Mouse (Mus musculus): ENCODE data around the gene Agxt. TPM values are rescaled to one million over a fixed set of nuclear protein-coding genes. Genes with fewer than 3 reads are reported as not detected.
A peak's percentile ranks its signal among the peaks of the same experiment; 100 is the strongest.

Gene Agxt
- polyA plus RNA-seq (2015; fragmentation: Nextera tagmentation; extraction: Ambion mirVana): 0.32 TPM in 1 of 2 replicates, not detected in the other

- 82% methylated on average over 12 of the region's 12 CpGs for WGBS
- Histone ChIP-seq H3K4me1 (ENCODE audit: insufficient read depth, low read length) (no peaks in the 10 kb centered on the region), H3K4me2 (replicated peaks; ENCODE audit: low read depth, low read length) (no peak within 1 kb of the TSS), H3K9me3 (ENCODE audit: low read length) (no peaks in the 10 kb centered on the region), H3K9ac (replicated peaks; ENCODE audit: low read length) (no peak within 1 kb of the TSS), H3K27ac (ENCODE audit: low read length) (no peak within 1 kb of the TSS), H3K36me3 (ENCODE audit: insufficient read depth, low read length) (no peaks in the 10 kb centered on the region), H3K27me3 (ENCODE audit: insufficient read depth, low read length) (no peaks in the 10 kb centered on the region), H3K4me3 (ENCODE audit: low read length) (no peak within 1 kb of the TSS)
- no peak for ATAC-seq (ENCODE audit: low FRiP score, low TSS enrichment)
Observed at GRCm38 (mm10) chr1:93135036-93135526, at the start of gene Agxt. Agxt (plus strand) TSS chr1:93135240.

- ATAC-seq (ENCODE audit: low FRiP score, low TSS enrichment): no peak
- H3K4me1 ChIP-seq (ENCODE audit: insufficient read depth, low read length): no peaks in the 10 kb centered on the region
- no peak overlapping the region for H3K9ac ChIP-seq (replicated peaks; ENCODE audit: low read length)
- no peaks in the 10 kb centered on the region for H3K9me3 ChIP-seq (ENCODE audit: low read length)
- peaks cover 5% of the 10 kb centered on the region; the same call in 1 of the 2 replicates for H3K27me3 ChIP-seq (ENCODE audit: insufficient read depth, low read length)
- H3K36me3 ChIP-seq (ENCODE audit: insufficient read depth, low read length): no peaks in the 10 kb centered on the region
- H3K4me2 ChIP-seq (replicated peaks; ENCODE audit: low read depth, low read length): no peak overlapping the region
- 89% methylated on average over 3 of the region's 3 CpGs for WGBS
- H3K4me3 ChIP-seq (ENCODE audit: low read length): no peak overlapping the region
- no peak overlapping the region for H3K27ac ChIP-seq (ENCODE audit: low read length)
Observed at GRCm38 (mm10) chr1:93092582-93092981, 42.5 kb upstream of the Agxt start.

GRCm38 (mm10) chr1:93098956-93099355 is 36.1 kb upstream of the Agxt start:
- Histone ChIP-seq H3K9ac (replicated peaks; ENCODE audit: low read length) (no peak overlapping the region), H3K27me3 (ENCODE audit: insufficient read depth, low read length) (peaks cover 52% of the 10 kb centered on the region), H3K9me3 (ENCODE audit: low read length) (no peaks in the 10 kb centered on the region), H3K36me3 (ENCODE audit: insufficient read depth, low read length) (no peaks in the 10 kb centered on the region), H3K4me1 (ENCODE audit: insufficient read depth, low read length) (peaks cover 20% of the 10 kb centered on the region), H3K27ac (ENCODE audit: low read length) (no peak overlapping the region), H3K4me3 (ENCODE audit: low read length) (no peak overlapping the region), H3K4me2 (replicated peaks; ENCODE audit: low read depth, low read length) (no peak overlapping the region)
- WGBS: 88% methylated on average over 5 of the region's 5 CpGs
- no peak for ATAC-seq (ENCODE audit: low FRiP score, low TSS enrichment)

GRCm38 (mm10) chr1:93100243-93100575 is 34.8 kb upstream of the Agxt start:
- Histone ChIP-seq H3K36me3 (ENCODE audit: insufficient read depth, low read length) (no peaks in the 10 kb centered on the region), H3K4me1 (ENCODE audit: insufficient read depth, low read length) (peaks cover 20% of the 10 kb centered on the region), H3K4me2 (replicated peaks; ENCODE audit: low read depth, low read length) (peak overlapping the region; percentile 92), H3K4me3 (ENCODE audit: low read length) (peak overlapping the region; percentile 56), H3K9me3 (ENCODE audit: low read length) (no peaks in the 10 kb centered on the region), H3K9ac (replicated peaks; ENCODE audit: low read length) (peak overlapping the region; percentile 59), H3K27ac (ENCODE audit: low read length) (no peak overlapping the region), H3K27me3 (ENCODE audit: insufficient read depth, low read length) (peaks cover 52% of the 10 kb centered on the region)
- WGBS: under 1% methylated on average over 18 of the region's 18 CpGs
- no peak for ATAC-seq (ENCODE audit: low FRiP score, low TSS enrichment)

- Histone ChIP-seq H3K4me1 (ENCODE audit: insufficient read depth, low read length) (peaks cover 20% of the 10 kb centered on the region), H3K9ac (replicated peaks; ENCODE audit: low read length) (peak overlapping the region; percentile 59), H3K9me3 (ENCODE audit: low read length) (no peaks in the 10 kb centered on the region), H3K27me3 (ENCODE audit: insufficient read depth, low read length) (peaks cover 51% of the 10 kb centered on the region), H3K36me3 (ENCODE audit: insufficient read depth, low read length) (no peaks in the 10 kb centered on the region), H3K4me2 (replicated peaks; ENCODE audit: low read depth, low read length) (peak overlapping the region; percentile 92), H3K27ac (ENCODE audit: low read length) (no peak overlapping the region), H3K4me3 (ENCODE audit: low read length) (peak overlapping the region; percentile 56)
- ATAC-seq (ENCODE audit: low FRiP score, low TSS enrichment): peak; percentile 77
- under 1% methylated on average over 47 of the region's 49 CpGs for WGBS
Observed at GRCm38 (mm10) chr1:93100576-93101491, 34.2 kb upstream of the Agxt start.

- Histone ChIP-seq H3K27me3 (ENCODE audit: insufficient read depth, low read length) (peaks cover 48% of the 10 kb centered on the region), H3K4me1 (ENCODE audit: insufficient read depth, low read length) (peaks cover 20% of the 10 kb centered on the region), H3K4me2 (replicated peaks; ENCODE audit: low read depth, low read length) (peak within 1 kb of the TSS; percentile 92), H3K9me3 (ENCODE audit: low read length) (no peaks in the 10 kb centered on the region), H3K27ac (ENCODE audit: low read length) (no peak within 1 kb of the TSS), H3K9ac (replicated peaks; ENCODE audit: low read length) (peak within 1 kb of the TSS; percentile 59), H3K36me3 (ENCODE audit: insufficient read depth, low read length) (no peaks in the 10 kb centered on the region), H3K4me3 (ENCODE audit: low read length) (peak within 1 kb of the TSS; percentile 56)
- ATAC-seq (ENCODE audit: low FRiP score, low TSS enrichment): peak; percentile 74
- WGBS: under 1% methylated on average over 39 of the region's 39 CpGs
Observed at GRCm38 (mm10) chr1:93101571-93102061, 33.4 kb upstream of the Agxt start, which contains the start of gene Kif1a. Kif1a (minus strand) TSS chr1:93101951.

- Histone ChIP-seq H3K4me3 (ENCODE audit: low read length) (no peak overlapping the region), H3K4me2 (replicated peaks; ENCODE audit: low read depth, low read length) (no peak overlapping the region), H3K27me3 (ENCODE audit: insufficient read depth, low read length) (peaks cover 46% of the 10 kb centered on the region), H3K9ac (replicated peaks; ENCODE audit: low read length) (no peak overlapping the region), H3K36me3 (ENCODE audit: insufficient read depth, low read length) (no peaks in the 10 kb centered on the region), H3K27ac (ENCODE audit: low read length) (no peak overlapping the region), H3K9me3 (ENCODE audit: low read length) (no peaks in the 10 kb centered on the region), H3K4me1 (ENCODE audit: insufficient read depth, low read length) (peaks cover 20% of the 10 kb centered on the region)
- 45% methylated on average over 7 of the region's 7 CpGs for WGBS
- no peak for ATAC-seq (ENCODE audit: low FRiP score, low TSS enrichment)
Observed at GRCm38 (mm10) chr1:93102700-93103099, 32.3 kb upstream of the Agxt start.

GRCm38 (mm10) chr1:93114713-93115463 is 20.2 kb upstream of the Agxt start:
- Histone ChIP-seq H3K27me3 (ENCODE audit: insufficient read depth, low read length) (no peaks in the 10 kb centered on the region), H3K9ac (replicated peaks; ENCODE audit: low read length) (0 out of 2 replicates have a peak overlapping the region, but pooled peaks have one; percentile 20)

GRCm38 (mm10) chr1:93115471-93115870 is 19.6 kb upstream of the Agxt start:
- no peaks in the 10 kb centered on the region for H3K4me1 ChIP-seq (ENCODE audit: insufficient read depth, low read length)
- 0 out of 2 replicates have a peak overlapping the region, but pooled peaks have one; percentile 20 for H3K9ac ChIP-seq (replicated peaks; ENCODE audit: low read length)
- H3K27ac ChIP-seq (ENCODE audit: low read length): no peak overlapping the region
- peaks cover 3% of the 10 kb centered on the region for H3K9me3 ChIP-seq (ENCODE audit: low read length)
- 23% methylated on average over 12 of the region's 13 CpGs for WGBS
- H3K36me3 ChIP-seq (ENCODE audit: insufficient read depth, low read length): no peaks in the 10 kb centered on the region
- peak; percentile 75; the same call in 1 of the 2 replicates for ATAC-seq (ENCODE audit: low FRiP score, low TSS enrichment)
- peak overlapping the region; percentile 52 for H3K4me2 ChIP-seq (replicated peaks; ENCODE audit: low read depth, low read length)
- peak overlapping the region; percentile 28 for H3K4me3 ChIP-seq (ENCODE audit: low read length)
- no peaks in the 10 kb centered on the region for H3K27me3 ChIP-seq (ENCODE audit: insufficient read depth, low read length)

More at GRCm38 (mm10) chr1:93114713-93115463, 20.2 kb upstream of the Agxt start:
- H3K4me2 ChIP-seq (replicated peaks; ENCODE audit: low read depth, low read length): peak overlapping the region; percentile 52
- 28% methylated on average over 21 of the region's 21 CpGs for WGBS
- peak overlapping the region; percentile 28 for H3K4me3 ChIP-seq (ENCODE audit: low read length)
- H3K27ac ChIP-seq (ENCODE audit: low read length): no peak overlapping the region
- H3K36me3 ChIP-seq (ENCODE audit: insufficient read depth, low read length): no peaks in the 10 kb centered on the region
- peaks cover 3% of the 10 kb centered on the region for H3K9me3 ChIP-seq (ENCODE audit: low read length)
- ATAC-seq (ENCODE audit: low FRiP score, low TSS enrichment): peak; percentile 100
- H3K4me1 ChIP-seq (ENCODE audit: insufficient read depth, low read length): no peaks in the 10 kb centered on the region

All from kidney, embryonic 16.5 days (tissue).